Mouse (Mus musculus) right cerebral cortex, postnatal 36 days (tissue): ENCODE data around the gene Zbtb2.
"Not testable (repeated sequence)": the region's sequence is repeated elsewhere in the genome, so short reads cannot be mapped to it uniquely, and the experiment has no call there.

Source experiments
- DNase-seq, 2 experiments: peaks; one replicate each; pipeline ENCODE4 v3.0.0; 2022; ENCODE audit warnings: low spot score in 2 of 2, mixed read lengths in 1 of 2

The Zbtb2 gene

GRCm38 (mm10) chr10:4387701-4388383 lies at the start of gene Zbtb2:
Gene Zbtb2 (minus strand): TSS chr10:4388108.
- peak; percentile 53 to 61 for DNase-seq

- DNase-seq, result no peak
Measured at GRCm38 (mm10) chr10:4435416-4435815, 47.5 kb upstream of the Zbtb2 start.

- DNase-seq, result not testable (repeated sequence)
Measured at GRCm38 (mm10) chr10:4433871-4434270, 46.0 kb upstream of the Zbtb2 start.

- DNase-seq, result no peak
Measured at GRCm38 (mm10) chr10:4432996-4433755, 45.3 kb upstream of the Zbtb2 start.

DNA sequence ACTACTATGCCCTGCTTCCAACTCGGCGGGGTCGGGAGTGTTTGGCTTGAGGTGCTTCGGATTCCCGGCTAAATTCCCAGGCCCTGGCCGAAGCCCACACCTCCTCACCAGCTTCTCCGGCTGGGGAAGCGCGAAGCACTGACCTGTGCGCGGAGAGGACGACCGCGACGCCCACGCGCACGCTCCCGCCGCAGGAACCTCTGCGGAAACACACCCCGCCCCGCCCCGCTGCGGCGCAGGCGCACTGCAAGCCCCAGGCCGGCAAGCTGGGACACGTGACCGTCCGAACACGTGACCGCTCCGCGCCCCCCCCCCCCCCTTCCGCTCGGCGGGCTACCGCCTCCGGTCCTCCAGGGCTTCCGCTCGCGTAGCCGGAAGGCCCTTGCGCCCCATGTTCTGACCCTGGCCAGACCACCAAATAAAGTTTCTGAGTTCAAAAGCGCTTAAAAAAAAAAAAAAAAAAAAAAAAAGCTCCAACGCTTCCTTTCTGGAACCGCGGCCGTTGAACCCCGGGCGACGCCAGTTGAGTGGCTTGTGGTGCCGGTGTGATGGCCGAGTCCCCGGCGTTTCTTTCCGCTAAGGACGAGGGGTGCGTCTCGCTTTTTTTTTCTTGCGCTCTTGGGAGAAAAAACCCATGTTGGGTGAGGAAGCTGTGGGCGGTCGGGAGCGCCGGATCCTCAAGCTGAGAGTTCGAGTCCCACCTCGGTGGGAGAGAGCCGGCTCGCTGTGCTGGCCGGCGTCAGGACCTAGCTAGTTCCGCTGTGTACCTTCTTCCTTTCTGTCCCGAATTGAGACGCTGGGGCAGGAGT lies 44.4 kb upstream of the Zbtb2 start, which contains the start of the genes Rmnd1 and Armt1:
TSS of gene Rmnd1 (minus strand) at position 266 of the 809 bp plus-strand sequence.
TSS of gene Armt1 (plus strand) at position 345 of the 809 bp plus-strand sequence.
- peak; percentile 91 to 93 for DNase-seq

DNA sequence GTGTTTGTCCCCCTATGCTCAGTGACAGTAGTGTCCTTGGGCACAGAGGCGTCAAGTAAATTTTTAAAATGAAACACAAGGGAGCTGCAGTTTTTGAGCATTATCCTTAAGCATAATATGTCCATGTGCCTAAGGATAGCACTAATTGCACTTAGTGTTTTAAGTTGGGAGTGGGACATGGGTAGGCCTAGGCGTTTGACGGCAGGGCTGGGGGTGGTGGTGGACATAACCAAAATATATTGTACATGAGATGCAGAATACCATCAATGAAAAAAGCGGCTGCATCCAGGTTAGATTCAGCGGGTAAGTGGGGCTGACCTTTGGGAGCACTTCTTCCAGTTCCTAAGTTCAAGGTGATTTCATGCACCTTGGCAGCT lies 43.8 kb upstream of the Zbtb2 start:
- no peak for DNase-seq

GRCm38 (mm10) chr10:4430826-4431225 lies 42.9 kb upstream of the Zbtb2 start:
- no peak for DNase-seq

DNA sequence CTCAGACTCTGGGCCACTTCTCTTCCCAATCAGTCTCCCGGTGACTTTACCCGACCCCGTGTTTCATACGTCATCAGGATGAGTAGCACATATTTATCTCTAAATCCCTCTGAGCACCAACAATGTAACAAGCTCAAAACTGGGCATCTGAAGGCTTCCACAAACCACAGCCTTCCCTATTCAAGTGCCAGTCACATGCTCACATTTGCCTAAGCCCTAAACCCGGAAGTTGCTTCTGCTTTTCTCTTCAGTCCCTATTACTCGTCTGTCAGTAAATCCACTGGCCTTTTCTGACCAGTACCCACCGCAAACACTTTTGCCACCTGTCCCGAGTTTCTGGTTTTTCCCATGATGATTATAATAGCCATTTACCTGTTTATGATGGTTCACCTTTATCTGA lies 42.5 kb upstream of the Zbtb2 start:
- no peak for DNase-seq

DNA sequence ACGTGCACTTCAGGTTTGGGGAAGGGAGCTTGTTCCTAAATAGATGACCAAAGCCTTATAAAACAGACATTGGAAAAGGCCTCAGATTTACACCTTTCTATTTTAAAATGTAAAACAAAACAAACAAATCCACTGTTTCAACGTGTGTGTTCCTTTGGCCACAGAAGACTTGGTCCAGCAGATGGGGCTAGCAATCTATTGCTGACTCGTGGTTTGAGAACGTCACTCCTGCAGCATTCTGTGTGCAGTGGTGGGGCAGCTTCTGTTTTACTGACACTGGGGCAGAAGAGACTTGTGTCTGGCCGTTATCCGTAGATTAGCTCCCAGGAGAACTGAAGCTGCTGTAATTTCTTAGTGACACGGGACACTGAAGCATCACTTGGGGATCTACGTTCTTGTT lies 37.3 kb upstream of the Zbtb2 start:
- DNase-seq, result no peak

- no peak for DNase-seq
Measured at GRCm38 (mm10) chr10:4407191-4407590, 19.3 kb upstream of the Zbtb2 start.

GRCm38 (mm10) chr10:4405511-4405910 lies 17.6 kb upstream of the Zbtb2 start:
- no peak for DNase-seq

DNA sequence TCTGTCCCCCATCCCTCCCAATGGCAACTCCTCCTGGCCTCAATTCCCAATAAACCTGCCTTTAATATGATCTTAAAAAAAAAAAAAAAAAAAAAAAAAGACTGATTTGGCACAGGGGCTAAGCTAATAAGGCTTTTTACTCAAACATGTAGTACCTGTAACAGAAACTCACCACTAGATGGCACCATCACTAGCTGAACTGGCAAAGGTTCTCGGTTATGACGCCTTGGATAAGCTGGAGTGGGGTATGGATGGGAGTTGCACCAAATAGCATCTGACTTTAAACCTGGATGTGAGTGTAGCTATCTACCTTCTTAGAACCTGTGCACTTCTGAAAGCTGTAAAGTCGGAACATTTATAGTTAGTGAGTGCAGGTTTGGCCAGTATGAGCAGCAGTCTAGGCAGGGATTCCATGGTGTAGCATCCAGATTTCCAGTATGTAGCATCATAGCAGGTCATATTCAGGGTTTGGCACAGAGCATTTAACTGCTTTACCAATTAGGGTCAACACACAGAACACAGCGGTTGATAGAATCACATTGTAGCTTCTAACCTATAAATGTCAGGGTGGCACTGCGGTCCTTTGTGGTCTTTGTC lies 17.1 kb upstream of the Zbtb2 start:
- DNase-seq, result no peak

DNA sequence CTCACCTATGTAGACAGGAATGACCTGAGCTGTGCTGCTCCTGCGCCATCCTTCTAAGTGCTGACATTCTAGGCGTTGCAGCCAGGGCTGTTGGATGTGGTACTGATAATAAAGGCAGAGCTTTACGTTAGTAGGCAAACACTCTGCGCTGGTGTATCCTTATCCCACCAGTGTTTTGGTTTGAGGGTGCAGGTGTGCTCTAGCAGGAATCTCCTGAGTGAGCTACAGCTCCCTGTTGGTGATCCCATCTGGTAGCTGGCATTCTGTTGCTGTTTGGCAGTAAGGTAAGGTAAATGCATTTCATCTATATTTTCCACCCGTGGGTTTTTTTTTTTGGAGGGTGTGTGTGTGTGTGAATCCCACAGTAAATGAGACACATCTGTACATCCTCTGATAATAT lies 10.2 kb upstream of the Zbtb2 start:
- DNase-seq, result no peak

DNA sequence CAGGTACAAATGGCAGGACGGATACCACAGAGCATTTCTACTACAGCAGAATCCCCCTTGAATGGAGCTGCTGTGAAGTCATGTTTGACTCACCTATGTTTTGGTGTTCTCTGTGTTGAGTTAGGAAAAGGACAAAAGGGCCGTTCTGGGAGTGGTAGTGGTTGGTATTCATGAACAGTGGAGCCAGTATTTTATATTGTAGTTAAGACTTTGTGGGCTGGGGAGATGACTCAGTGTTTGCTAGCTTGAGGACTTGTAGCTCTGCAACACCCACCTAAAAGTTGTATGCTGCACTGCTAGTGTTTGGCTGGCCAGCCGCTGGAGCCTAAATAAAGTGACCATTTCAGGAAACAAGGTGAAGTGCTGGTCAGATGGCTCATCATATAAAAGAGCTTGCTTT lies 7.4 kb upstream of the Zbtb2 start:
- no peak for DNase-seq

- DNase-seq, result no peak
Measured at GRCm38 (mm10) chr10:4391851-4392250, 3.9 kb upstream of the Zbtb2 start.

GRCm38 (mm10) chr10:4391076-4391475 lies 3.2 kb upstream of the Zbtb2 start:
- DNase-seq, result no peak

DNA sequence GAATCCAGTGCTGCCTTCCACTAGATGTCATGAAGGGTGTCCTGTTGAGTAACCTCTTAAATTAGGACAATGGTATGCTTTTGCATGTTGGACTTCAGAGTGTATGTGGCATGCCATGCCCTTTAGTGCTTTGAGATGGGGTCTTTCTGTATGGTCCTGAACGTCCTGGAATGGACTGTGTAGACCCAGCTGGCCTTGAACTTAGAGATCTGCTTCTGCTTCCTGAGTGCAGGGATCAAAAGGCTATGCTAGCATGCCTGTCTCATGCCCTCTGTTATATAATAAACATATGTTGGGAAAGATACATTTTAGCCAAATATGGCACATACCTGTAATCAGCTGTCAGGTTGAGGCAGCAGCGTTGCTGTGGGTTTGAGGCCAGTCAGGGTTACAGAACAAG lies 2.6 kb upstream of the Zbtb2 start:
- DNase-seq, result no peak

GRCm38 (mm10) chr10:4389461-4390112 lies 1.7 kb upstream of the Zbtb2 start:
- DNase-seq, result no peak

- no peak for DNase-seq
Measured at GRCm38 (mm10) chr10:4389036-4389435, 1.1 kb upstream of the Zbtb2 start.

DNA sequence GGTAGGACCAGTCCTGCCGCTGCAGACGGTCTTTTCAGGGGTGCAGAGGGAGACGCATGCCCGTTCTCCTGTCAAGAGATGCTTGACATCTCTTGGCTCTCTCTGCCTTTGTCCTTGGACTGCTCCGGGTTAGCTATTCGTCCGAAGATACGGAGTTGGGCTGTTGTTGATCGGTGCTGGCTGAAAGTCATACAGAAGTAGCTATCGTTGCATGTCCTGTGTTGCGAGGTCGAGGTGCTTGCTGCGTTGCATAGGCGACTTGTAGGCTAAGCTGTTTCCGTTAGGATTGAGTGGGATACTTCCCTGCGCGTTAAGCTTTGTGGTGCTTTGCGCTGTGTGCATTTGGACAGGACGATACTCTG lies 457 bp upstream of the Zbtb2 start:
- no peak for DNase-seq
